Mouse (Mus musculus): ENCODE measurements around the gene Tmem213. TPM values are rescaled to one million over a fixed set of nuclear protein-coding genes. Genes with fewer than 3 reads are reported as not detected.
A peak's percentile ranks its signal among the peaks of the same experiment; 100 is the strongest.

Gene Tmem213
- polyA plus RNA-seq, 1 experiment from 2014 or later = not detected

GRCm38 (mm10) chr6:38152305-38152704 is 43.2 kb downstream of the Tmem213 start:
- ATAC-seq (replicated peaks; ENCODE audit: low FRiP score) = peak; percentile 49; the same call in 1 of the 2 replicates
- Histone ChIP-seq H3K36me3 (ENCODE audit: control insufficient read depth, insufficient read depth, low read length) (no peaks in the 10 kb centered on the region), H3K27me3 (replicated peaks; ENCODE audit: control insufficient read depth, insufficient read depth, low read length) (no peaks in the 10 kb centered on the region), H3K4me3 (ENCODE audit: low read depth, low read length) (no peak overlapping the region), H3K9ac (ENCODE audit: low read depth, low read length) (no peak overlapping the region), H3K4me2 (no peak overlapping the region), H3K4me1 (replicated peaks; ENCODE audit: control insufficient read depth, insufficient read depth, low read length) (peaks cover 3% of the 10 kb centered on the region; the same call in 1 of the 2 replicates), H3K9me3 (ENCODE audit: control insufficient read depth, low read length) (no peaks in the 10 kb centered on the region), H3K27ac (ENCODE audit: low read depth, low read length) (no peak overlapping the region)
- DNase-seq (ENCODE audit: low spot score) = no peak
- 60% methylated on average over 11 of the region's 11 CpGs for WGBS

GRCm38 (mm10) chr6:38156204-38156603 is 47.1 kb downstream of the Tmem213 start:
- no peak overlapping the region for H3K4me3 ChIP-seq (ENCODE audit: low read depth, low read length)
- no peak overlapping the region for H3K4me2 ChIP-seq
- no peaks in the 10 kb centered on the region for H3K9me3 ChIP-seq (ENCODE audit: control insufficient read depth, low read length)
- 88% methylated on average over 5 of the region's 5 CpGs for WGBS
- no peak overlapping the region for H3K9ac ChIP-seq (ENCODE audit: low read depth, low read length)
- H3K36me3 ChIP-seq (ENCODE audit: control insufficient read depth, insufficient read depth, low read length) = no peaks in the 10 kb centered on the region
- no peaks in the 10 kb centered on the region; the same call in 1 of the 2 replicates for H3K4me1 ChIP-seq (replicated peaks; ENCODE audit: control insufficient read depth, insufficient read depth, low read length)
- no peak overlapping the region for H3K27ac ChIP-seq (ENCODE audit: low read depth, low read length)
- no peak for ATAC-seq (replicated peaks; ENCODE audit: low FRiP score)
- no peak for DNase-seq (ENCODE audit: low spot score)
- no peaks in the 10 kb centered on the region for H3K27me3 ChIP-seq (replicated peaks; ENCODE audit: control insufficient read depth, insufficient read depth, low read length)

- 86% methylated on average over 16 of the region's 16 CpGs for WGBS
- Histone ChIP-seq H3K9me3 (ENCODE audit: control insufficient read depth, low read length) (no peaks in the 10 kb centered on the region), H3K9ac (ENCODE audit: low read depth, low read length) (no peak overlapping the region), H3K27me3 (replicated peaks; ENCODE audit: control insufficient read depth, insufficient read depth, low read length) (no peaks in the 10 kb centered on the region), H3K4me3 (ENCODE audit: low read depth, low read length) (no peak overlapping the region), H3K27ac (ENCODE audit: low read depth, low read length) (no peak overlapping the region), H3K4me1 (replicated peaks; ENCODE audit: control insufficient read depth, insufficient read depth, low read length) (no peaks in the 10 kb centered on the region), H3K36me3 (ENCODE audit: control insufficient read depth, insufficient read depth, low read length) (no peaks in the 10 kb centered on the region), H3K4me2 (no peak overlapping the region)
- no peak for ATAC-seq (replicated peaks; ENCODE audit: low FRiP score)
- DNase-seq (ENCODE audit: low spot score) = no peak
Measured at GRCm38 (mm10) chr6:38157925-38158324, 48.9 kb downstream of the Tmem213 start.

- H3K27me3 ChIP-seq (replicated peaks; ENCODE audit: control insufficient read depth, insufficient read depth, low read length) = no peaks in the 10 kb centered on the region
- H3K9ac ChIP-seq (ENCODE audit: low read depth, low read length) = no peak overlapping the region
- DNase-seq (ENCODE audit: low spot score) (no peak), ATAC-seq (replicated peaks; ENCODE audit: low FRiP score) (no peak)
- H3K36me3 ChIP-seq (ENCODE audit: control insufficient read depth, insufficient read depth, low read length) = no peaks in the 10 kb centered on the region; the same call in 1 of the 2 replicates
- H3K9me3 ChIP-seq (ENCODE audit: control insufficient read depth, low read length) = no peaks in the 10 kb centered on the region
- no peak overlapping the region for H3K4me3 ChIP-seq (ENCODE audit: low read depth, low read length)
- H3K27ac ChIP-seq (ENCODE audit: low read depth, low read length) = no peak overlapping the region
- H3K4me1 ChIP-seq (replicated peaks; ENCODE audit: control insufficient read depth, insufficient read depth, low read length) = no peaks in the 10 kb centered on the region
- H3K4me2 ChIP-seq = no peak overlapping the region
- 84% methylated on average over 4 of the region's 4 CpGs for WGBS
Measured at GRCm38 (mm10) chr6:38159576-38159975, 50.5 kb downstream of the Tmem213 start.

- Histone ChIP-seq H3K4me2 (no peak overlapping the region), H3K4me1 (replicated peaks; ENCODE audit: control insufficient read depth, insufficient read depth, low read length) (no peaks in the 10 kb centered on the region), H3K36me3 (ENCODE audit: control insufficient read depth, insufficient read depth, low read length) (no peaks in the 10 kb centered on the region; the same call in 1 of the 2 replicates), H3K9me3 (ENCODE audit: control insufficient read depth, low read length) (no peaks in the 10 kb centered on the region), H3K27ac (ENCODE audit: low read depth, low read length) (no peak overlapping the region), H3K4me3 (ENCODE audit: low read depth, low read length) (no peak overlapping the region), H3K9ac (ENCODE audit: low read depth, low read length) (no peak overlapping the region), H3K27me3 (replicated peaks; ENCODE audit: control insufficient read depth, insufficient read depth, low read length) (no peaks in the 10 kb centered on the region)
- ATAC-seq (replicated peaks; ENCODE audit: low FRiP score) = no peak
- 26% methylated on average over 3 of the region's 3 CpGs for WGBS
- peak; percentile 62 for DNase-seq (ENCODE audit: low spot score)
Measured at GRCm38 (mm10) chr6:38160102-38160501, 51.0 kb downstream of the Tmem213 start.

- 67% methylated on average over 2 of the region's 2 CpGs for WGBS
- no peak overlapping the region for H3K4me2 ChIP-seq
- DNase-seq (ENCODE audit: low spot score) (no peak), ATAC-seq (replicated peaks; ENCODE audit: low FRiP score) (no peak)
- no peak overlapping the region for H3K27ac ChIP-seq (ENCODE audit: low read depth, low read length)
- no peaks in the 10 kb centered on the region for H3K4me1 ChIP-seq (replicated peaks; ENCODE audit: control insufficient read depth, insufficient read depth, low read length)
- no peaks in the 10 kb centered on the region for H3K9me3 ChIP-seq (ENCODE audit: control insufficient read depth, low read length)
- H3K4me3 ChIP-seq (ENCODE audit: low read depth, low read length) = no peak overlapping the region
- H3K9ac ChIP-seq (ENCODE audit: low read depth, low read length) = no peak overlapping the region
- H3K36me3 ChIP-seq (ENCODE audit: control insufficient read depth, insufficient read depth, low read length) = no peaks in the 10 kb centered on the region; the same call in 1 of the 2 replicates
- H3K27me3 ChIP-seq (replicated peaks; ENCODE audit: control insufficient read depth, insufficient read depth, low read length) = no peaks in the 10 kb centered on the region
Measured at GRCm38 (mm10) chr6:38160556-38160955, 51.5 kb downstream of the Tmem213 start.

GRCm38 (mm10) chr6:38162825-38163504 is 53.9 kb downstream of the Tmem213 start:
- no peak overlapping the region for H3K9ac ChIP-seq (ENCODE audit: low read depth, low read length)
- no peak overlapping the region for H3K27ac ChIP-seq (ENCODE audit: low read depth, low read length)
- DNase-seq (ENCODE audit: low spot score) (no peak), ATAC-seq (replicated peaks; ENCODE audit: low FRiP score) (no peak)
- H3K4me1 ChIP-seq (replicated peaks; ENCODE audit: control insufficient read depth, insufficient read depth, low read length) = no peaks in the 10 kb centered on the region
- H3K4me2 ChIP-seq = no peak overlapping the region
- no peaks in the 10 kb centered on the region for H3K9me3 ChIP-seq (ENCODE audit: control insufficient read depth, low read length)
- H3K36me3 ChIP-seq (ENCODE audit: control insufficient read depth, insufficient read depth, low read length) = no peaks in the 10 kb centered on the region; the same call in 1 of the 2 replicates
- 77% methylated on average over 14 of the region's 14 CpGs for WGBS
- no peak overlapping the region for H3K4me3 ChIP-seq (ENCODE audit: low read depth, low read length)
- H3K27me3 ChIP-seq (replicated peaks; ENCODE audit: control insufficient read depth, insufficient read depth, low read length) = no peaks in the 10 kb centered on the region

GRCm38 (mm10) chr6:38164705-38165104 is 55.6 kb downstream of the Tmem213 start:
- ATAC-seq (replicated peaks; ENCODE audit: low FRiP score) = no peak
- Histone ChIP-seq H3K4me1 (replicated peaks; ENCODE audit: control insufficient read depth, insufficient read depth, low read length) (no peaks in the 10 kb centered on the region), H3K36me3 (ENCODE audit: control insufficient read depth, insufficient read depth, low read length) (no peaks in the 10 kb centered on the region; the same call in 1 of the 2 replicates), H3K27me3 (replicated peaks; ENCODE audit: control insufficient read depth, insufficient read depth, low read length) (no peaks in the 10 kb centered on the region), H3K4me3 (ENCODE audit: low read depth, low read length) (no peak overlapping the region), H3K27ac (ENCODE audit: low read depth, low read length) (no peak overlapping the region), H3K9me3 (ENCODE audit: control insufficient read depth, low read length) (no peaks in the 10 kb centered on the region), H3K4me2 (no peak overlapping the region), H3K9ac (ENCODE audit: low read depth, low read length) (no peak overlapping the region)
- 85% methylated on average over 6 of the region's 6 CpGs for WGBS
- no peak for DNase-seq (ENCODE audit: low spot score)

GRCm38 (mm10) chr6:38165385-38165784 is 56.3 kb downstream of the Tmem213 start:
- H3K27me3 ChIP-seq (replicated peaks; ENCODE audit: control insufficient read depth, insufficient read depth, low read length) = no peaks in the 10 kb centered on the region
- ATAC-seq (replicated peaks; ENCODE audit: low FRiP score) = no peak
- H3K9me3 ChIP-seq (ENCODE audit: control insufficient read depth, low read length) = no peaks in the 10 kb centered on the region
- no peak overlapping the region for H3K4me3 ChIP-seq (ENCODE audit: low read depth, low read length)
- 70% methylated on average over 6 of the region's 6 CpGs for WGBS
- H3K4me1 ChIP-seq (replicated peaks; ENCODE audit: control insufficient read depth, insufficient read depth, low read length) = no peaks in the 10 kb centered on the region
- DNase-seq (ENCODE audit: low spot score) = no peak
- H3K4me2 ChIP-seq = no peak overlapping the region
- no peak overlapping the region for H3K9ac ChIP-seq (ENCODE audit: low read depth, low read length)
- no peak overlapping the region for H3K27ac ChIP-seq (ENCODE audit: low read depth, low read length)
- peaks cover 2% of the 10 kb centered on the region; the same call in 1 of the 2 replicates for H3K36me3 ChIP-seq (ENCODE audit: control insufficient read depth, insufficient read depth, low read length)
